Mouse (Mus musculus) heart, adult 18-20 months (tissue): Measurements from ENCODE around the gene Ppp1r9b. TPM values are rescaled to one million over a fixed set of nuclear protein-coding genes. Genes with fewer than 3 reads are reported as not detected.
"Not testable (repeated sequence)": the region's sequence is repeated elsewhere in the genome, so short reads cannot be mapped to it uniquely, and the experiment has no call there.

Experiments used
- DNase-seq, 2 experiments: peaks; one replicate each; pipeline ENCODE4 v3.0.0; 2021 to 2022; ENCODE audit warnings: mixed read lengths in 1 of 2
- long read RNA-seq, 2 experiments: library from polyadenylated mRNA; stranded (forward); transcript quantifications; one replicate each; pipeline ENCODE4 v2.0.0; 2021
- total RNA-seq, 2 experiments: library from RNA; stranded (reverse); gene quantifications; 2 replicates each; pipeline ENCODE4 v1.2.3; 2021

Gene Ppp1r9b
- total RNA-seq = 10 to 100 TPM; 44.8 to 47.2 TPM
- long read RNA-seq, experiment 1, full-length matches to known transcripts = 5 of 7 reads
- long read RNA-seq, experiment 1, partial matches to known transcripts = 0 of 7 reads
- long read RNA-seq, experiment 1, other reads (novel, unspliced or antisense) = 2 of 7 reads
- long read RNA-seq, experiment 2, full-length matches to known transcripts = 2 of 6 reads
- long read RNA-seq, experiment 2, partial matches to known transcripts = 1 of 6 reads
- long read RNA-seq, experiment 2, other reads (novel, unspliced or antisense) = 3 of 6 reads

GRCm38 (mm10) chr11:94990749-94991577 lies at the start of gene Ppp1r9b:
Ppp1r9b (plus strand) TSS chr11:94991035.
- DNase-seq = peak; percentile 95 to 97

GRCm38 (mm10) chr11:94941121-94941520 lies 49.7 kb upstream of the Ppp1r9b start:
- DNase-seq = no peak

- no peak for DNase-seq
These were observed 49.1 kb upstream of the Ppp1r9b start for GRCm38 (mm10) chr11:94941776-94942175.

- peak in 1 of 2 experiments; percentile 75 for DNase-seq
These were observed 48.4 kb upstream of the Ppp1r9b start for GRCm38 (mm10) chr11:94942282-94943023.

GRCm38 (mm10) chr11:94943054-94943453 lies 47.8 kb upstream of the Ppp1r9b start:
- DNase-seq = no peak

- DNase-seq = no peak
These were observed 46.5 kb upstream of the Ppp1r9b start for GRCm38 (mm10) chr11:94944295-94944694.

GRCm38 (mm10) chr11:94945236-94945635 lies 45.6 kb upstream of the Ppp1r9b start:
- no peak for DNase-seq

GRCm38 (mm10) chr11:94952169-94952568 lies 38.7 kb upstream of the Ppp1r9b start:
- no peak for DNase-seq

- DNase-seq = no peak
These were observed 35.7 kb upstream of the Ppp1r9b start for GRCm38 (mm10) chr11:94955103-94955502.

GRCm38 (mm10) chr11:94957693-94958064 lies 33.2 kb upstream of the Ppp1r9b start:
- peak in 1 of 2 experiments; percentile 86 for DNase-seq

- peak; percentile 89 to 96 for DNase-seq
These were observed 32.6 kb upstream of the Ppp1r9b start for GRCm38 (mm10) chr11:94958065-94958858.

GRCm38 (mm10) chr11:94962534-94963101 lies 28.2 kb upstream of the Ppp1r9b start:
- no peak for DNase-seq

GRCm38 (mm10) chr11:94967419-94967818 lies 23.4 kb upstream of the Ppp1r9b start, which contains the start of gene Hils1:
Hils1 (plus strand) TSS chr11:94967593.
- DNase-seq = no peak

GRCm38 (mm10) chr11:94968187-94968586 lies 22.6 kb upstream of the Ppp1r9b start:
- no peak for DNase-seq

GRCm38 (mm10) chr11:94969709-94970108 lies 21.1 kb upstream of the Ppp1r9b start:
- DNase-seq = not testable (repeated sequence)

- DNase-seq = peak; percentile 70 to 90
These were observed 20.5 kb upstream of the Ppp1r9b start for GRCm38 (mm10) chr11:94970210-94970943.

- DNase-seq = no peak
These were observed 18.8 kb upstream of the Ppp1r9b start for GRCm38 (mm10) chr11:94971895-94972615.

- DNase-seq = peak in 1 of 2 experiments; percentile 42
These were observed 17.9 kb upstream of the Ppp1r9b start for GRCm38 (mm10) chr11:94972887-94973286.

- DNase-seq = peak; percentile 58 to 63
These were observed 17.5 kb upstream of the Ppp1r9b start for GRCm38 (mm10) chr11:94973313-94973712.

- peak; percentile 67 to 72 for DNase-seq
These were observed 15.9 kb upstream of the Ppp1r9b start for GRCm38 (mm10) chr11:94974951-94975350.
